Mouse (Mus musculus): ENCODE measurements at regions not wholly inside any gene's neighbourhood (a gene's known extent, or its start where the extent isn't known, plus 50 kb on each side); places are given as distances from the start of the nearest gene placed in this dataset.

- TF ChIP-seq POLR2A (IDR thresholded peaks at IDR 0.05; ENCODE audit: insufficient read length, low read depth), result no peak
- TF ChIP-seq MAX (IDR thresholded peaks at IDR 0.05; ENCODE audit: low read depth), result no peak
These were observed 75.5 kb upstream of the Ankrd34c start for GRCm38 (mm10) chr9:89813616-89814318.

Measured in myocyte (in vitro differentiated cells).